Mouse (Mus musculus) cerebellum, adult 2 months (tissue): ENCODE measurements around the gene Fam69a.
"Not testable (repeated sequence)": the region's sequence is repeated elsewhere in the genome, so short reads cannot be mapped to it uniquely, and the experiment has no call there.

Experiments
- CTCF ChIP-seq: fragments of 200-500 bp; IDR thresholded peaks from 2 replicates; pipeline ENCODE4 v1.5.1; 2011; ENCODE audit warnings: low read depth, mild to moderate bottlenecking, control low read depth, low read length, moderate library complexity, borderline replicate concordance; ENCODE audit not compliant: insufficient read depth
- POLR2A ChIP-seq: fragments of 200-500 bp; IDR thresholded peaks from 2 replicates; pipeline ENCODE4 v1.6.1; 2011; ENCODE audit warnings: low read length, control low read depth, borderline replicate concordance; ENCODE audit not compliant: insufficient read depth

DNA sequence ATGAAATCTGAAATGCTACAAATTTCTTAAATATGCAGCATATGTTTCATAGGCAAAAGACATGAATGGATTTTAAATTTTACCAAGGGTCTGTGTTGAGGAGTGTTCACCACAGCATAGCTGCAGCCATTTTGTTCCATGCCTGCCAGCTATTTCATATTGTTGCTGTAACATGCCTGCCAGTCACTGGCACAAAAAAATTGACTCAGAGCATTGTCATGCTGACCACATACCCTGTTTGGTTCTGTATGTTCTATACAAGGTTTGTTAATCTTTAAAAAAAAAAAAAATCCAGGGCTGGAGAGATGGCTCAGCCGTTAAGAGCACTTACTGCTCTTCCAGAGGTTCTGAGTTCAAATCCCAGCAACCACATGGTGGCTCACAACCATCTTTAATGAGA is 48.4 kb downstream of the Fam69a start:
- not testable (repeated sequence) for TF ChIP-seq CTCF, POLR2A
